Mouse (Mus musculus) CH12.LX (cell line): Measurements from ENCODE around the gene Camkmt.

Experiments used
- CHD2 ChIP-seq: IDR thresholded peaks from 2 replicates; pipeline ENCODE4 v1.6.1; 2011; ENCODE audit warnings: low read length, improper control_type of control experiment
- CTCF ChIP-seq, 2 experiments: IDR thresholded peaks in 1 of 2; conservative IDR thresholded peaks in 1 of 2; 2 replicates each; pipeline ENCODE4 v1.5.1; 2011 to 2012; ENCODE audit warnings: low read depth in 2 of 2, low read length in 2 of 2, improper control_type of control experiment in 1 of 2, inconsistent platforms in 1 of 2, mild to moderate bottlenecking in 1 of 2, moderate library complexity in 1 of 2
- E2F4 ChIP-seq: IDR thresholded peaks from 2 replicates; pipeline ENCODE4 v1.6.1; 2011; ENCODE audit warnings: low read depth, low read length, improper control_type of control experiment; ENCODE audit not compliant: insufficient replicate concordance
- EP300 ChIP-seq: IDR thresholded peaks from 2 replicates; pipeline ENCODE4 v1.6.1; 2011; ENCODE audit warnings: low read length, improper control_type of control experiment
- GABPA ChIP-seq: IDR thresholded peaks from 2 replicates; pipeline ENCODE4 v1.6.1; 2012; ENCODE audit warnings: low read depth, low read length, improper control_type of control experiment, inconsistent platforms; ENCODE audit not compliant: insufficient replicate concordance
- MYC ChIP-seq: IDR thresholded peaks from 2 replicates; pipeline ENCODE4 v1.6.1; 2011; ENCODE audit warnings: low read depth, mild to moderate bottlenecking, improper control_type of control experiment, low read length
- POLR2A ChIP-seq: IDR thresholded peaks from 2 replicates; pipeline ENCODE4 v1.6.1; 2011; ENCODE audit warnings: low read depth, mild to moderate bottlenecking, improper control_type of control experiment, low read length
- SMC3 ChIP-seq: IDR thresholded peaks from 2 replicates; pipeline ENCODE4 v1.6.1; 2011; ENCODE audit warnings: low read depth, low read length, improper control_type of control experiment
- USF2 ChIP-seq: conservative IDR thresholded peaks from 2 replicates; pipeline ENCODE4 v1.6.1; 2011; ENCODE audit warnings: low read depth, low read length, improper control_type of control experiment
- ZNF384 ChIP-seq: IDR thresholded peaks from 2 replicates; pipeline ENCODE4 v1.6.1; 2012; ENCODE audit warnings: low read depth, low read length, improper control_type of control experiment, inconsistent platforms

- TF ChIP-seq GABPA (no peak), MYC (no peak), POLR2A (no peak), EP300 (no peak), CTCF (conservative IDR thresholded peaks at IDR 0.05 in 1 of 2, IDR thresholded peaks at IDR 0.05 in 1 of 2; ENCODE audit: low read depth in 2 of 2, low read length in 2 of 2) (no peak), ZNF384 (no peak), E2F4 (no peak), CHD2 (no peak), SMC3 (no peak), USF2 (no peak)
These were observed 168.5 kb downstream of the Camkmt start for GRCm38 (mm10) chr17:85258703-85259341.
